Mouse (Mus musculus): ENCODE data around the gene Sec14l5. TPM values are rescaled to one million over a fixed set of nuclear protein-coding genes. Genes with fewer than 3 reads are reported as not detected.
A peak's percentile ranks its signal among the peaks of the same experiment; 100 is the strongest.

The Sec14l5 gene
- polyA plus RNA-seq, 1 experiment from 2014 or later, result 0.27 TPM

GRCm38 (mm10) chr16:5130196-5130595 is 16.7 kb upstream of the Sec14l5 start:
- Histone ChIP-seq H3K9me3 (replicated peaks; ENCODE audit: control insufficient read depth, low read length) (no peaks in the 10 kb centered on the region), H3K27ac (ENCODE audit: low read length) (no peak overlapping the region), H3K27me3 (ENCODE audit: control insufficient read depth, insufficient read depth, low read length) (peaks cover 29% of the 10 kb centered on the region), H3K4me1 (ENCODE audit: control insufficient read depth, insufficient read depth, low read length) (peaks cover 23% of the 10 kb centered on the region; the same call in 1 of the 2 replicates), H3K4me3 (replicated peaks; ENCODE audit: low read length) (peak overlapping the region; percentile 58; the same call in 1 of the 2 replicates), H3K9ac (ENCODE audit: low read length) (no peak overlapping the region), H3K36me3 (ENCODE audit: control insufficient read depth, insufficient read depth, low read length) (no peaks in the 10 kb centered on the region), H3K4me2 (ENCODE audit: low read depth, low read length) (peak overlapping the region; percentile 52)
- no peak for ATAC-seq (ENCODE audit: insufficient read depth, low FRiP score)
- 44% methylated on average over 2 of the region's 2 CpGs for WGBS

DNA sequence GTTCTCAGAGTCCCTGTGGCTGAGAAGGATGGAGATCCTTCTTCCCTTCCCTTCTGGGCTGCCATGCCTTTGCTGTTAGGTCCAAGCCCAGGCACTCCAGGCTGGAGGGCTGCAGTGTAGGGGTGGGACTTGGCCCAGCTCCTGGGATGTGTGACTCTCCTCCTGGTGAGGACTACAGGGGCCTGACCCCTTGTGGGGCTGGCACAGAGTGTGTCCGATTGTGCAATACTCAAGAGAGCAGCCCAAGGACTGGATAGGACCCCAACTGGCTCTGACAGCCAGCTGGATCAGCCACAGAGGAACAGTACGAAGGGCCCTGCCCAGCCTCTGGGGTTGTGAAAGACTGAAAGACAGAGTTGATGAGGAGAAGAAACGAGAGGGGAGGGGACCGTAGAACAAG is 16.1 kb upstream of the Sec14l5 start:
- Histone ChIP-seq H3K36me3 (ENCODE audit: control insufficient read depth, insufficient read depth, low read length) (no peaks in the 10 kb centered on the region), H3K27me3 (ENCODE audit: control insufficient read depth, insufficient read depth, low read length) (peaks cover 29% of the 10 kb centered on the region), H3K4me3 (replicated peaks; ENCODE audit: low read length) (peak overlapping the region; percentile 58), H3K27ac (ENCODE audit: low read length) (peak overlapping the region; percentile 77), H3K4me2 (ENCODE audit: low read depth, low read length) (peak overlapping the region; percentile 52), H3K9me3 (replicated peaks; ENCODE audit: control insufficient read depth, low read length) (no peaks in the 10 kb centered on the region), H3K9ac (ENCODE audit: low read length) (peak overlapping the region; percentile 71), H3K4me1 (ENCODE audit: control insufficient read depth, insufficient read depth, low read length) (peaks cover 28% of the 10 kb centered on the region; the same call in 1 of the 2 replicates)
- ATAC-seq (ENCODE audit: insufficient read depth, low FRiP score), result peak; percentile 24; the same call in 1 of the 2 replicates
- 19% methylated on average over 4 of the region's 4 CpGs for WGBS

DNA sequence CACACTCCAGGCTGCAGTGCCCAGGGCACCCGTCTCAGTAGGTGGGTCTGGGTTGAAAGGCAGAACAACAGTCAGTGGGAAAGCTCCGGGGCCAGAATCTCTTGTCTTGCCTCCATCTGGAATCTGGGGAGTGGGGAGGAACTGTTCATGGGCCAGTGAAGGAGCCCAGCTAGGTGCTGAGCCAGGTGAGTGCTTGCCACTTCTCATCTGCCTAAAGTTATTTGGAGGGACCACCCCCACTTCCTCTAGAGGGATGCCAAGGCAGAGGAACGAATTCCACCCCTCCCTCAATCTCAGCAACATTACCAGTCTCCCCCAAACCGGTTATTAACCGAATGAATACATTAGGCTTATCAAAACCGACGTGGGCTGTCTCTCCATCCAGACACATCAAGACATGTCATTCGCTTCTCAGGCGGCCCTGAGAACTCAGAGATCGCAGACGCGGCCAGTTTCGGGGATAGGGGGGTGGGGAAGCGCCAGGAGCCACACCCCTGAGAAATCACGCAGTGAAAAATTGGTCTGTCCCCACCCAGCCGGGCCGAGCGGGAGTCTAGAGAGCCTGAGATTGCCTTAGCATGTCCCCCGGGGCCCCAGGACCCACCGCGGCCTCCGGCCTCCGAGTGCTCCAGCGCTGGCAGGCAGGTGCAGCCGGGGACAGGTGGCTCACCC is 15.5 kb upstream of the Sec14l5 start:
- no peak for ATAC-seq (ENCODE audit: insufficient read depth, low FRiP score)
- no peaks in the 10 kb centered on the region for H3K36me3 ChIP-seq (ENCODE audit: control insufficient read depth, insufficient read depth, low read length)
- peak overlapping the region; percentile 58 for H3K4me3 ChIP-seq (replicated peaks; ENCODE audit: low read length)
- peaks cover 29% of the 10 kb centered on the region for H3K27me3 ChIP-seq (ENCODE audit: control insufficient read depth, insufficient read depth, low read length)
- H3K27ac ChIP-seq (ENCODE audit: low read length), result peak overlapping the region; percentile 77
- H3K9ac ChIP-seq (ENCODE audit: low read length), result peak overlapping the region; percentile 71
- peak overlapping the region; percentile 52 for H3K4me2 ChIP-seq (ENCODE audit: low read depth, low read length)
- 4% methylated on average over 25 of the region's 25 CpGs for WGBS
- peaks cover 31% of the 10 kb centered on the region; the same call in 1 of the 2 replicates for H3K4me1 ChIP-seq (ENCODE audit: control insufficient read depth, insufficient read depth, low read length)
- no peaks in the 10 kb centered on the region for H3K9me3 ChIP-seq (replicated peaks; ENCODE audit: control insufficient read depth, low read length)

GRCm38 (mm10) chr16:5132401-5132801 is 14.5 kb upstream of the Sec14l5 start, which contains the start of gene Ppl:
Gene Ppl, minus strand, starts transcription at chr16:5132421.
- Histone ChIP-seq H3K9me3 (replicated peaks; ENCODE audit: control insufficient read depth, low read length) (no peaks in the 10 kb centered on the region), H3K36me3 (ENCODE audit: control insufficient read depth, insufficient read depth, low read length) (no peaks in the 10 kb centered on the region), H3K9ac (ENCODE audit: low read length) (peak within 1 kb of the TSS; percentile 71), H3K4me2 (ENCODE audit: low read depth, low read length) (peak within 1 kb of the TSS; percentile 52), H3K27ac (ENCODE audit: low read length) (peak within 1 kb of the TSS; percentile 77), H3K4me3 (replicated peaks; ENCODE audit: low read length) (peak within 1 kb of the TSS; percentile 58), H3K27me3 (ENCODE audit: control insufficient read depth, insufficient read depth, low read length) (peaks cover 29% of the 10 kb centered on the region), H3K4me1 (ENCODE audit: control insufficient read depth, insufficient read depth, low read length) (peaks cover 37% of the 10 kb centered on the region; the same call in 1 of the 2 replicates)
- WGBS, result 1% methylated on average over 39 of the region's 39 CpGs
- ATAC-seq (ENCODE audit: insufficient read depth, low FRiP score), result peak; percentile 84

- peaks cover 40% of the 10 kb centered on the region; the same call in 1 of the 2 replicates for H3K4me1 ChIP-seq (ENCODE audit: control insufficient read depth, insufficient read depth, low read length)
- peak overlapping the region; percentile 96 for H3K27ac ChIP-seq (ENCODE audit: low read length)
- H3K36me3 ChIP-seq (ENCODE audit: control insufficient read depth, insufficient read depth, low read length), result no peaks in the 10 kb centered on the region
- peak; percentile 20; the same call in 1 of the 2 replicates for ATAC-seq (ENCODE audit: insufficient read depth, low FRiP score)
- H3K27me3 ChIP-seq (ENCODE audit: control insufficient read depth, insufficient read depth, low read length), result peaks cover 29% of the 10 kb centered on the region
- no peak overlapping the region for H3K4me2 ChIP-seq (ENCODE audit: low read depth, low read length)
- H3K9me3 ChIP-seq (replicated peaks; ENCODE audit: control insufficient read depth, low read length), result no peaks in the 10 kb centered on the region
- H3K4me3 ChIP-seq (replicated peaks; ENCODE audit: low read length), result no peak overlapping the region
- H3K9ac ChIP-seq (ENCODE audit: low read length), result peak overlapping the region; percentile 28; the same call in 1 of the 2 replicates
- 56% methylated on average over 14 of the region's 14 CpGs for WGBS
Observed at GRCm38 (mm10) chr16:5134623-5135330, 12.1 kb upstream of the Sec14l5 start.

DNA sequence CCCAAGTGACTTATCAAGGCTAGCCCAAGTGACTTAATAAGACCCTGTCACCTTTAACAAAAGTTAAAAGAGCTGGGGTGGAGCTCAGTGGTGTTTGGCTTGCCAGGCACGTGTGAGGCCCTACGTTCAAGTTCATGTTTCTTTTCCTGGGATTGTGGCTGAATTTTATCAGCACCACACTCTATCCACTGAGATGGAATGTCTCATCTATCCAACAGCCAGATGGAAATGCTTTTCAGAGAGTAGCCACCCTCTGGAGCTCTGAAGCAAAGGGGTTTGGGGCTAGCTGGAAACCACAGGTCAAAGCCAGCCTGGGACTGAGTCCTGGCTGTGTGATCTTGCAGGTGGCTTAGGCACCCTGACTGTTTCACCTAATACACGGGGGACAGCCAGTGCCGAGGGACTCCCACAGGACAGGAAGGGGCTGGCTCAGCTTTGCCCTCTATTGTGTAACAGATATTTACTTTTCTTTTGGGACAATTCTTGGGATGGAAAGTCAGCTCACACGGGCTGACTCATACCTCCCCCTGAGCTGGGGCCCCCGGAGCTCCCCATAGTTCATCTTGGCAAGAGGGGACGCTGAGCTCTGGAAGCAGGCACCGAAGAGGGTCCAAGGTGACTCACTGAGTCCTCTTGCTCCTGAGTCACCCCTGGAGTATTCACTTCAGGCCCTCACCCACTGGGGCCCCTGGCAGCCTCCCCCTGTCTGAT is 11.2 kb upstream of the Sec14l5 start:
- Histone ChIP-seq H3K9me3 (replicated peaks; ENCODE audit: control insufficient read depth, low read length) (no peaks in the 10 kb centered on the region), H3K9ac (ENCODE audit: low read length) (no peak overlapping the region), H3K4me3 (replicated peaks; ENCODE audit: low read length) (no peak overlapping the region), H3K4me1 (ENCODE audit: control insufficient read depth, insufficient read depth, low read length) (peaks cover 44% of the 10 kb centered on the region; the same call in 1 of the 2 replicates), H3K4me2 (ENCODE audit: low read depth, low read length) (peak overlapping the region; percentile 12; the same call in 1 of the 2 replicates), H3K27ac (ENCODE audit: low read length) (peak overlapping the region; percentile 96), H3K27me3 (ENCODE audit: control insufficient read depth, insufficient read depth, low read length) (peaks cover 26% of the 10 kb centered on the region), H3K36me3 (ENCODE audit: control insufficient read depth, insufficient read depth, low read length) (no peaks in the 10 kb centered on the region)
- ATAC-seq (ENCODE audit: insufficient read depth, low FRiP score), result peak; percentile 14
- 44% methylated on average over 8 of the region's 8 CpGs for WGBS

- H3K4me2 ChIP-seq (ENCODE audit: low read depth, low read length), result 0 out of 2 replicates have a peak overlapping the region, but pooled peaks have one; percentile 12
- no peaks in the 10 kb centered on the region for H3K9me3 ChIP-seq (replicated peaks; ENCODE audit: control insufficient read depth, low read length)
- 9% methylated on average over 4 of the region's 4 CpGs for WGBS
- no peaks in the 10 kb centered on the region for H3K36me3 ChIP-seq (ENCODE audit: control insufficient read depth, insufficient read depth, low read length)
- ATAC-seq (ENCODE audit: insufficient read depth, low FRiP score), result peak; percentile 82
- H3K4me1 ChIP-seq (ENCODE audit: control insufficient read depth, insufficient read depth, low read length), result peaks cover 43% of the 10 kb centered on the region
- H3K27me3 ChIP-seq (ENCODE audit: control insufficient read depth, insufficient read depth, low read length), result peaks cover 19% of the 10 kb centered on the region
- peak overlapping the region; percentile 96 for H3K27ac ChIP-seq (ENCODE audit: low read length)
- H3K4me3 ChIP-seq (replicated peaks; ENCODE audit: low read length), result no peak overlapping the region
- no peak overlapping the region for H3K9ac ChIP-seq (ENCODE audit: low read length)
Observed at GRCm38 (mm10) chr16:5136505-5136904, 10.4 kb upstream of the Sec14l5 start.

DNA sequence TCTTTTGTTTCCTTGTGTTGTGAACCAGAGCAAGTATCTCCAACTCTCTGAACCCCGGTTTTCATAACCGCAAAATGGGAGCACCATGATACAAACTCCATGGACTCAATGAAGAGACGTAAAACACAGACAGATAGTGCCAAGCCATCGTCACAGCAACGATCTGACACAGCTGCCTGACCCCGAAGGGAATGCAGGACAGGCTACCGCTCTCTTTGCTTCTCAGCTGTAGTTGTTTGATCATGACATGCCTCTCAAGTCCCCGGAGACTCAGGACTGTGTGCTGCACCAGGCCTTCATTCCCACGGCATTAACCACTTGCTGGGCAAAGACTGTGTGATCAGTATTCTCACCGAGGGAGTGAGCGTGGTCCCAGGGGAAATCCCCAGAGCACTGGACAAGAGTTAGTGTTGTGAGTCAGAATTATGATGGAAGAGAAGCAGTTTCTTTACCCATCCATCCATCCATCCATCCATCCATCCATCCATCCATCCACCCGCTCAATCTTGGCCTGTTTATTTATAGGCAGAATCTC is 9.8 kb upstream of the Sec14l5 start:
- peak overlapping the region; percentile 78 for H3K27ac ChIP-seq (ENCODE audit: low read length)

More for the DNA sequence above, 9.8 kb upstream of the Sec14l5 start:
- H3K9me3 ChIP-seq (replicated peaks; ENCODE audit: control insufficient read depth, low read length), result no peaks in the 10 kb centered on the region
- WGBS, result 55% methylated on average over 12 of the region's 12 CpGs
- peaks cover 13% of the 10 kb centered on the region for H3K27me3 ChIP-seq (ENCODE audit: control insufficient read depth, insufficient read depth, low read length)
- H3K36me3 ChIP-seq (ENCODE audit: control insufficient read depth, insufficient read depth, low read length), result no peaks in the 10 kb centered on the region
- no peak for ATAC-seq (ENCODE audit: insufficient read depth, low FRiP score)
- H3K4me3 ChIP-seq (replicated peaks; ENCODE audit: low read length), result no peak overlapping the region
- no peak overlapping the region for H3K4me2 ChIP-seq (ENCODE audit: low read depth, low read length)
- peaks cover 40% of the 10 kb centered on the region for H3K4me1 ChIP-seq (ENCODE audit: control insufficient read depth, insufficient read depth, low read length)
- no peak overlapping the region for H3K9ac ChIP-seq (ENCODE audit: low read length)
